Mouse (Mus musculus): Measurements from ENCODE around the gene Trp53. TPM values are rescaled to one million over a fixed set of nuclear protein-coding genes. Genes with fewer than 3 reads are reported as not detected.
"Not testable (repeated sequence)": the region's sequence is repeated elsewhere in the genome, so short reads cannot be mapped to it uniquely, and the experiment has no call there.

Gene Trp53
- polyA plus RNA-seq, 1 experiment: 53.2 TPM

DNA sequence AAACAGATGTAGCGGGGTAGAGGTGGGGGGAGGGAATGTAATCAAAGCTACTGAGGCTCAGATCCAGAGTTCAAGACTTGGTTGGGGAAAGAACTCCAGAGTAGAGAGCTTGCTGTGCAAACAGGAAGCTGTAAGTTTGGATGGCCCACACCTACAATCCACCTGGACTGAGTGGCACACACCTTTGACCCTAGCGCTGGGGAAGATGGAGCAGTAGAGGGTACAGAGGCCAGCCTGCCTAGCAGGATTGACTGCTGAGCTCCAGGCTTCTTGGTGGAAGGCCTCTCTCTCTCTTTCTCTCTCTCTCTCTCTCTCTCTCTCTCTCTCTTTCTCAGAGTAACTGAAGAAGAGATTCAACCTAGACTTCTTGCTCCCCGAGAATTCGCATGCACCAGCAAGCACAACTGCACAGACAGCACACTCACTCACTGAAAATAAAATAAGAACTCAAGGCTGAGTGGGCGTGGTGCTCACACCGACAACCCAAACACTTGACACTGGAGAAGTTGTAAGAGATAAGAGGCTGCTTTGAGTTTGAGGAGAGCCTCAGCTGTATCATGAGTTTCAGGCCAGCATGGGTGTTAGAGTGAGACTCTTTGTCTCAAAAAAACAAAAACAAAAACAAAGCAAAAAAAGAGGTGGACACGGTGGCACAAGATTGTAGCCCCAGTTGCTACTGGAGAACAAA, 40.4 kb downstream of the Trp53 start:
- H3K4me1 ChIP-seq: peaks cover 31% of the 10 kb centered on the region
- no peaks in the 10 kb centered on the region for H3K36me3 ChIP-seq (replicated peaks; ENCODE audit: low read length)
- no peak for TF ChIP-seq GATA1 (IDR thresholded peaks at IDR 0.05; ENCODE audit: borderline replicate concordance, low read length)
- TF ChIP-seq FLI1 (IDR thresholded peaks at IDR 0.05; ENCODE audit: low read length): no peak
- no peak overlapping the region for H3K4me3 ChIP-seq (replicated peaks)
- H3K27me3 ChIP-seq (replicated peaks): peaks cover 36% of the 10 kb centered on the region
- H3K9me3 ChIP-seq: no peaks in the 10 kb centered on the region

DNA sequence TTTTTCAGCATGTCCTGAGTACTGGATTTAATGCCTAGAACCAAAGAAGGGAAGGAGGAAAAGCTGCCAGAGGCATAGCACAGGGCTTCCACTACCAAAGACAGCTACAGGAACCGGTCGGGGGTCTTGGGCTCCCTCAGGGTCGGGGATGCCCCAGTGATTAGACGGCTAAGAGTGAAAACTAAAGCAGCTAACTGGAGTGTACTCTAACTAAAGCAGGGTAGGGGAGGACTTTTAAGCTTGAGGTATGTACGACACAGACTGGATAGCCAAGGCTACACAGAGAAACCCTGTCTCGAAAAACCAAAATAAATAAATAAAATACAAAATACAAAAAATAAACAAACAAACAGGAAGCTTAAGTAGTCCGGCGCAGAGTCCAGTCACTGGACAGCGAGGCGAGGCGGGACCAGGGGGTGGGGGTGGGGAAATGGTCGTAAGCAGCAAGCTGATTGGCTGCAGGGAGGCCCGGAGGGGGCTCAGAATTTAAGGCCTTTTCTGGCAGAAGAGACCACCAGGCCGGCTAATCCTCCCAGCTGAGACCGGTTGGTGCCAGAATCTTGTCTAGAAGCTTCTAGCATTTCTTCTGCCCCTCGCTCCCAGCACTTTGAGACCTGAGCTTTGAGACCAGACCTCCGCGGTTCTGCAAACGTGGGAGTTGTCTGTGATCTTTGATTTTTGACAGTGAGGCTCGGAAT, 41.6 kb downstream of the Trp53 start, which contains the start of gene Sat2:
Sat2 (plus strand) TSS at position 454 of the 698 bp plus-strand sequence.
- peak within 1 kb of the TSS; percentile 89 for H3K4me3 ChIP-seq (replicated peaks)
- no peak for TF ChIP-seq GATA1 (IDR thresholded peaks at IDR 0.05; ENCODE audit: borderline replicate concordance, low read length)
- no peak for TF ChIP-seq FLI1 (IDR thresholded peaks at IDR 0.05; ENCODE audit: low read length)

DNA sequence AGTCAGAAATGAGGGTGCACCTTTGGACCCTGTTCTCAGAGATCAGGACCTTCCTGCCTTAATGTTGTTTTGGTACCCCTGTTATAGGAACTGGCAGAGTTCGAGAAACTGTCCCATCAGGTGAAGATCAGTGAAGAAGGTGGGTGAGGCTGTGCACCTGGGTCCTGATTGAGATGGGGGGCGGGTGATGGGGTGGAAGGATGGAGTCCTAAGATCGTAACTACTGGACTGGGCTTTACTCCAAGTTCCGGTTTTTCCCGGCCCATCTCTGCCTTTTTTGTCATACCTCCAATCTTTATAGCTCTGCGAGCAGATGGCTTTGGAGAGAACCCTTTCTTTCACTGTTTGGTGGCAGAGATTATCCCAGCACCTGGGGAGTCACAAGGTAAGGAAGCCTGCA, 42.2 kb downstream of the Trp53 start:
- no peaks in the 10 kb centered on the region for H3K9me3 ChIP-seq
- H3K4me1 ChIP-seq: peaks cover 25% of the 10 kb centered on the region
- H3K4me3 ChIP-seq (replicated peaks): peak overlapping the region; percentile 89
- peaks cover 19% of the 10 kb centered on the region for H3K27me3 ChIP-seq (replicated peaks)
- no peak for TF ChIP-seq FLI1 (IDR thresholded peaks at IDR 0.05; ENCODE audit: low read length)
- TF ChIP-seq GATA1 (IDR thresholded peaks at IDR 0.05; ENCODE audit: borderline replicate concordance, low read length): no peak
- H3K36me3 ChIP-seq (replicated peaks; ENCODE audit: low read length): no peaks in the 10 kb centered on the region

More for the DNA sequence above, 41.6 kb downstream of the Trp53 start, which contains the start of gene Sat2:
- Histone ChIP-seq H3K27me3 (replicated peaks) (peaks cover 26% of the 10 kb centered on the region), H3K4me1 (peaks cover 28% of the 10 kb centered on the region), H3K36me3 (replicated peaks; ENCODE audit: low read length) (no peaks in the 10 kb centered on the region), H3K9me3 (no peaks in the 10 kb centered on the region)

DNA sequence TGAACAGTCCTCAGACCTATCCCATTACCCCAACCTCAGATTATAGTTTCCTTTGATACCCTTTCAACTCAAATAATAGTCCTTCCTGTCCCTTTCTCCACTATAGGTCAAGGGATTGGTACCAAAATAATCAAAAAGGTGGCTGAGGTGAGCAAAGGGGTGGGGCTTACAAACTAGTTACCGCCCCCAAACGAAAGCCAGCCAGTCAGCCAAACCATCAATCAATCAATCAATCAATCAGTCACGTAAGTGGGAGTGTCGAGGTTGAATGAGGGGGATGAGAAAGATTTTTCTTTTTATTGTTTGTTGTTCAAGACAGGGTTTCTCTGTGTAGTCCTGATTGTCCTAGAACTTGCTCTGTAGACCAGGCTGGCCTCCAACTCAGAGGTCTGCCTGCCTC, 42.8 kb downstream of the Trp53 start:
- no peak overlapping the region for H3K4me3 ChIP-seq (replicated peaks)

GRCm38 (mm10) chr11:69624339-69624738, 44.2 kb downstream of the Trp53 start:
- not testable (repeated sequence) for H3K36me3 ChIP-seq (replicated peaks; ENCODE audit: low read length); H3K4me3 ChIP-seq (replicated peaks); H3K27me3 ChIP-seq (replicated peaks); H3K9me3 ChIP-seq
- H3K4me1 ChIP-seq: peaks cover 34% of the 10 kb centered on the region

More for the DNA sequence above, 42.8 kb downstream of the Trp53 start:
- Histone ChIP-seq H3K27me3 (replicated peaks) (peaks cover 13% of the 10 kb centered on the region), H3K9me3 (no peaks in the 10 kb centered on the region), H3K4me1 (peaks cover 25% of the 10 kb centered on the region), H3K36me3 (replicated peaks; ENCODE audit: low read length) (no peaks in the 10 kb centered on the region)
- no peak for TF ChIP-seq FLI1 (IDR thresholded peaks at IDR 0.05; ENCODE audit: low read length)
- TF ChIP-seq GATA1 (IDR thresholded peaks at IDR 0.05; ENCODE audit: borderline replicate concordance, low read length): no peak

DNA sequence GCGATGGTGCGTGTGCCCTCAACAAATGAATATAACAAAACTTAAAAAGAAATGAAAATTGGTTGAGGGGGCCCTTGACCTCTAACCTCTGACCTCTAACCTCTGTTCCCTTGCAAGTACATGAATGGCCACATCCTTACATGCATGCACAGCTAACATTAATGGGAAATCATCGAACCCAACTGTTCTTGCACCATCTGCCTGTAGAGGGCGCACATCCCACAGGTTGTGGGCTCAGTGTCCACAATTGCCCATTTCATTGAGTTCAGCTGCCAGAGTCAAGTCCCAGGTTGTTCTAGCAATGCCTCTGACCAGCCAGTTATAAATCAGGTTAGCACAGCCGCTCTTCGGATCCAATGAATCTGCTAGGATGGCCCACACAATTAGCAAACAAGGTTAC, 48.1 kb downstream of the Trp53 start:
- TF ChIP-seq GATA1 (IDR thresholded peaks at IDR 0.05; ENCODE audit: borderline replicate concordance, low read length) (no peak), FLI1 (IDR thresholded peaks at IDR 0.05; ENCODE audit: low read length) (no peak)
- Histone ChIP-seq H3K4me1 (peaks cover 21% of the 10 kb centered on the region), H3K4me3 (replicated peaks) (peak overlapping the region; percentile 70), H3K9me3 (no peaks in the 10 kb centered on the region), H3K36me3 (replicated peaks; ENCODE audit: low read length) (no peaks in the 10 kb centered on the region), H3K27me3 (replicated peaks) (no peaks in the 10 kb centered on the region)

- Histone ChIP-seq H3K9me3 (no peaks in the 10 kb centered on the region), H3K4me3 (replicated peaks) (no peak overlapping the region), H3K27me3 (replicated peaks) (no peaks in the 10 kb centered on the region), H3K4me1 (peaks cover 33% of the 10 kb centered on the region), H3K36me3 (replicated peaks; ENCODE audit: low read length) (no peaks in the 10 kb centered on the region)
- TF ChIP-seq GATA1 (IDR thresholded peaks at IDR 0.05; ENCODE audit: borderline replicate concordance, low read length): no peak
Observed at GRCm38 (mm10) chr11:69629802-69630201, 49.6 kb downstream of the Trp53 start.

DNA sequence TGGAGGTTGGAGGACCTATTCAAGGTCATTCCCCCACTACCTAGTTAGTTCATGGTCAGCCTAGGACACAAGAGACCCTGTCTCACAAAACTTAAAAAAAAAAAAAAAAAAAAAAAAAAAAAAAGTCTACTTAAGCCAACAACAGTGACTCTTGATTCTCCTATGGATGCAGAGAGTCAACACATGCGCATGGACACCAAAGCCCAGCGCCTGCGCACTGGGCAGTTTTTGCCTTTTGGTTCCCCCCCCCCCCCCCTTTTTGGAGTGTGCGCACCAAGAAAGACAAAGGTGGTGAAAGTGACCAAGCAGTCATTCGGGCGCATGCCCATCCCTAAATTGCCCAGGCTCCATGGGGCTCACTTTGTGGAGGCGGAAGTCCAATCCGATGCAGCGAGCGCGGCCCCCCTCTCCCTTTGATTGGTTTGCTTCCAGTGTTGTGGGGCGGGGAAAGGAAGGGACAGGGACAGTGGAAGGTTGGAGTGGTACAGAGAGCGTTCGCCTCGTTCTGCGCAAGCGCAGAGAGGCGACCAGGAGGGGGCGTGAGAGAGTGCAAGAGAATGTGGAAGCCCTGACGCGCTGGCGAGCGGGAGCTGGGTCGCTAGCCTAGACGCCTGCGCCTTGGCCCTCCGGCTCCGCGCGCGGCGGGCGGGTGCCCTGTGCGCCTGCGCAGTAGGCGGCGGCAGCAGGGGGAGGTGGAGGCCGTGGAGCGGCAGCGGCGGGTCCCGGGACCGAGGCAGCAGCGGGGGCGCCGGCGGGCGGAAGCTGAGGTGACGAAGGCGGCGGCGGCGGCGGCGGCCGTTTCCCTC, 52.3 kb downstream of the Trp53 start, which contains the start of gene Fxr2:
Fxr2 (plus strand) TSS at position 707 of the 806 bp plus-strand sequence.
- H3K4me1 ChIP-seq: peaks cover 52% of the 10 kb centered on the region
- H3K36me3 ChIP-seq (replicated peaks; ENCODE audit: low read length): peaks cover 16% of the 10 kb centered on the region
- TF ChIP-seq GATA1 (IDR thresholded peaks at IDR 0.05; ENCODE audit: borderline replicate concordance, low read length) (no peak), FLI1 (IDR thresholded peaks at IDR 0.05; ENCODE audit: low read length) (no peak)
- H3K9me3 ChIP-seq: no peaks in the 10 kb centered on the region
- no peaks in the 10 kb centered on the region for H3K27me3 ChIP-seq (replicated peaks)
- peak within 1 kb of the TSS; percentile 97 for H3K4me3 ChIP-seq (replicated peaks)

DNA sequence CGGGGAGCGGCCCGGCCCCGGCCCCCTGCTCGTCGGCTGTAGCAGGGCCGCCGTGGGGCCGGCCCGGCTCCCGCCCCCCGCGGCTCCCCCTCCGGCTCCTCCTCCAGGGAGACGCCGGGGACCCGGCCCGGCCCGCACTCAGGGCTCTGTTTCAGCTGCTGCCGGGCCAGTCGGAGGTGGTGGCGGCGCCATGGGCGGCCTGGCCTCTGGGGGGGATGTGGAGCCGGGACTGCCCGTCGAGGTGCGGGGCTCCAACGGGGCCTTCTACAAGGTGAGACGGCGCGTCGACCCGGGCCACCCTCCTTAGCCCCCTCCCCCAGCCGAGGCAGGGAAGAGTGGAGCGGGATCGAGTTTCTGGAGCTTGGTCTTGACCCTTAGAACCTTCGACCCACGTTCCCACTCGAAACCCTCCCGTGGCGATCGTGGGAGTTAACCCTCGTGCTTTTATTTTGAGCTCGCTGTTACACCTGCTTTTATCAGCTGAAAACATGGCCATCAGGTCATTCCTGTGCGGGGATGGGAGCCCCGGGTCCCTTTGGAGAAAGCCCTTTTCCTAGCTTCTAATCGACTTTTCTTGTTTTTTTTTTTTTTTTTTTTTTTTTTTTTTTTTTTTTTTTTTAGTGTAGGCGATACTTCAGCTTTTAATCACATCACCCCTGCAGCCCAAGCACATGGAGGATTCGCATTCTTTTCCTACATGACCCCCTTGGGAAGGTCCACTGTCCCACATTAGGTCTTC, 53.1 kb downstream of the Trp53 start:
- Histone ChIP-seq H3K36me3 (replicated peaks; ENCODE audit: low read length) (peaks cover 21% of the 10 kb centered on the region), H3K4me1 (peaks cover 51% of the 10 kb centered on the region), H3K27me3 (replicated peaks) (no peaks in the 10 kb centered on the region), H3K9me3 (no peaks in the 10 kb centered on the region), H3K4me3 (replicated peaks) (peak overlapping the region; percentile 97)
- no peak for TF ChIP-seq FLI1 (IDR thresholded peaks at IDR 0.05; ENCODE audit: low read length)

All from megakaryocyte, embryonic 14.5 days (primary cell).